Mouse (Mus musculus) liver, embryonic 12.5 days (tissue): Measurements from ENCODE around the gene Iffo2. TPM values are rescaled to one million over a fixed set of nuclear protein-coding genes. Genes with fewer than 3 reads are reported as not detected.

ENCODE experiments used
- ATAC-seq: fragments of 200-750 bp; cut with Nextera tagmentation; 2 replicates; pipeline ENCODE4 v1.8.0; 2017; ENCODE audit warnings: moderate number of reproducible peaks, mild to moderate bottlenecking, moderate library complexity
- H3K27ac ChIP-seq: fragments of 300-500 bp; sonication (generic); 2 replicates; pipeline ENCODE4 v1.5.1; 2016; ENCODE audit warnings: mild to moderate bottlenecking
- H3K27me3 ChIP-seq: fragments of 300-500 bp; sonication (generic); replicated peaks from 2 replicates; pipeline ENCODE4 v1.6.1; 2016; ENCODE audit warnings: mild to moderate bottlenecking, moderate library complexity
- H3K36me3 ChIP-seq: fragments of 300-500 bp; sonication (generic); 2 replicates; pipeline ENCODE4 v1.6.1; 2016; ENCODE audit warnings: mild to moderate bottlenecking, moderate library complexity
- H3K4me1 ChIP-seq: fragments of 300-500 bp; sonication (generic); 2 replicates; pipeline ENCODE4 v1.6.1; 2016
- H3K4me2 ChIP-seq: fragments of 300-500 bp; sonication (generic); 2 replicates; pipeline ENCODE4 v1.6.1; 2016; ENCODE audit warnings: mild to moderate bottlenecking, moderate library complexity
- H3K4me3 ChIP-seq: fragments of 300-500 bp; sonication (generic); 2 replicates; pipeline ENCODE4 v1.5.1; 2016; ENCODE audit warnings: mild to moderate bottlenecking, moderate library complexity
- H3K9ac ChIP-seq: fragments of 300-500 bp; sonication (generic); 2 replicates; pipeline ENCODE4 v1.6.1; 2016; ENCODE audit warnings: mild to moderate bottlenecking, moderate library complexity
- H3K9me3 ChIP-seq: fragments of 300-500 bp; sonication (generic); replicated peaks from 2 replicates; pipeline ENCODE4 v1.6.1; 2016; ENCODE audit warnings: mild to moderate bottlenecking, moderate library complexity
- whole genome bisulfite sequencing: fragments of 180-500 bp; shearing (Covaris S2); methylation state at CpG from one replicate; pipeline ENCODE4 v1.1.7; 2016; ENCODE audit not compliant: insufficient replicate concordance; 5-methylcytosine and 5-hydroxymethylcytosine counted together
- microRNA-seq: library from miRNA; unstranded; fragments of <30 nt; microRNA quantifications from one replicate; pipeline ENCODE4, GENCODE M21; 2017
- polyA plus RNA-seq: library from polyadenylated mRNA; unstranded; fragments of >200 nt; fragmentation: Nextera tagmentation; extraction: Ambion mirVana; gene quantifications from 2 replicates; pipeline ENCODE4 v1.2.1, GENCODE M21; 2016

The Iffo2 gene
- polyA plus RNA-seq, 1 experiment from 2014 or later = 2.3 TPM

GRCm38 (mm10) chr4:139661897-139662296 lies 131.5 kb downstream of the Iffo2 start:
- peaks cover 10% of the 10 kb centered on the region; the same call in 1 of the 2 replicates for H3K9me3 ChIP-seq
- H3K4me3 ChIP-seq = no peak overlapping the region
- H3K27ac ChIP-seq = no peak overlapping the region
- 79% methylated on average over 14 of the region's 14 CpGs for WGBS
- no peaks in the 10 kb centered on the region for H3K4me1 ChIP-seq
- no peaks in the 10 kb centered on the region for H3K27me3 ChIP-seq
- ATAC-seq = no peak
- no peak overlapping the region for H3K9ac ChIP-seq
- no peak overlapping the region for H3K4me2 ChIP-seq
- H3K36me3 ChIP-seq = no peaks in the 10 kb centered on the region

- H3K27ac ChIP-seq = no peak overlapping the region
- 65% methylated on average over 6 of the region's 6 CpGs for WGBS
- no peaks in the 10 kb centered on the region for H3K27me3 ChIP-seq
- no peak overlapping the region for H3K4me3 ChIP-seq
- no peaks in the 10 kb centered on the region for H3K4me1 ChIP-seq
- no peak overlapping the region for H3K4me2 ChIP-seq
- ATAC-seq = no peak
- H3K36me3 ChIP-seq = no peaks in the 10 kb centered on the region
- 0 out of 2 replicates have a peak, but pooled peaks cover 3% of the 10 kb centered on the region for H3K9me3 ChIP-seq
- no peak overlapping the region for H3K9ac ChIP-seq
Observed at GRCm38 (mm10) chr4:139667632-139668031, 137.3 kb downstream of the Iffo2 start.

GRCm38 (mm10) chr4:139669847-139670246 lies 139.5 kb downstream of the Iffo2 start:
- Histone ChIP-seq H3K36me3 (no peaks in the 10 kb centered on the region), H3K4me2 (no peak overlapping the region), H3K4me3 (no peak overlapping the region), H3K4me1 (no peaks in the 10 kb centered on the region), H3K9ac (no peak overlapping the region), H3K27me3 (no peaks in the 10 kb centered on the region; the same call in 1 of the 2 replicates), H3K9me3 (0 out of 2 replicates have a peak, but pooled peaks cover 3% of the 10 kb centered on the region), H3K27ac (no peak overlapping the region)
- 12% methylated on average over 6 of the region's 6 CpGs for WGBS
- ATAC-seq = no peak

Small RNA genes lying within 50 kb of the gene (microRNA-seq; reads per million reads assigned to microRNA genes)
- gene Gm25571 (not detected), gene Mir7020 (not detected)

Other genes starting within 250 kb of the Iffo2 start
- 9.4 and 9.5 TPM in 2 replicates for gene Pqlc2, start 219.8 kb upstream of the Iffo2 start, polyA plus RNA-seq
- 43.4 and 44.0 TPM in 2 replicates for gene Akr7a5, start 219.8 kb upstream of the Iffo2 start, polyA plus RNA-seq
- gene Mrto4, start 178.0 kb upstream of the Iffo2 start, polyA plus RNA-seq = 166 and 184 TPM in 2 replicates
- 27.1 and 27.8 TPM in 2 replicates for gene Emc1, start 178.0 kb upstream of the Iffo2 start, polyA plus RNA-seq
- gene Ubr4, start 177.9 kb upstream of the Iffo2 start, polyA plus RNA-seq = 54.7 and 55.1 TPM in 2 replicates
- not detected in 2 replicates for gene Gm21969, start 72.6 kb downstream of the Iffo2 start, polyA plus RNA-seq
- gene Aldh4a1, start 92.3 kb downstream of the Iffo2 start, polyA plus RNA-seq = 49.4 and 52.0 TPM in 2 replicates
- gene Tas1r2, start 123.0 kb downstream of the Iffo2 start, polyA plus RNA-seq = not detected in 2 replicates